Mouse (Mus musculus) right cerebral cortex, adult 2 months (tissue): ENCODE results near the gene Sfrp4.

Experiments used
- DNase-seq, 2 experiments: peaks; one replicate each; pipeline ENCODE4 v3.0.0; 2021 to 2022; ENCODE audit warnings: low spot score in 2 of 2

Sfrp4 gene

GRCm38 (mm10) chr13:19630768-19631709, 8.1 kb downstream of the Sfrp4 start:
- DNase-seq = no peak

GRCm38 (mm10) chr13:19636131-19636530, 13.2 kb downstream of the Sfrp4 start:
- DNase-seq = peak in 1 of 2 experiments; percentile 17

- DNase-seq = peak; percentile 21 to 32
Observed at GRCm38 (mm10) chr13:19640203-19640851, 17.4 kb downstream of the Sfrp4 start.

- no peak for DNase-seq
Observed at GRCm38 (mm10) chr13:19643519-19643918, 20.6 kb downstream of the Sfrp4 start.

- no peak for DNase-seq
Observed at GRCm38 (mm10) chr13:19644225-19644624, 21.3 kb downstream of the Sfrp4 start.

- DNase-seq = no peak
Observed at GRCm38 (mm10) chr13:19649824-19650223, 26.9 kb downstream of the Sfrp4 start.

- no peak for DNase-seq
Observed at GRCm38 (mm10) chr13:19652405-19652804, 29.5 kb downstream of the Sfrp4 start.

- no peak for DNase-seq
Observed at GRCm38 (mm10) chr13:19668355-19669140, 45.6 kb downstream of the Sfrp4 start.

GRCm38 (mm10) chr13:19674025-19674424, 51.1 kb downstream of the Sfrp4 start:
- DNase-seq = no peak

GRCm38 (mm10) chr13:19674601-19675000, 51.7 kb downstream of the Sfrp4 start:
- DNase-seq = no peak
